Mouse (Mus musculus) lung, adult 2 months (tissue): ENCODE measurements around the gene Tiam1.

Experiments
- CTCF ChIP-seq: fragments of 200-500 bp; IDR thresholded peaks from 2 replicates; pipeline ENCODE4 v1.5.1; 2011; ENCODE audit warnings: mild to moderate bottlenecking, low read length, control low read depth; ENCODE audit not compliant: insufficient read depth
- POLR2A ChIP-seq: fragments of 200-500 bp; IDR thresholded peaks from 2 replicates; pipeline ENCODE4 v1.6.1; 2011; ENCODE audit warnings: low read depth, mild to moderate bottlenecking, control low read depth, low read length, borderline replicate concordance; ENCODE audit errors: extremely low read depth

DNA sequence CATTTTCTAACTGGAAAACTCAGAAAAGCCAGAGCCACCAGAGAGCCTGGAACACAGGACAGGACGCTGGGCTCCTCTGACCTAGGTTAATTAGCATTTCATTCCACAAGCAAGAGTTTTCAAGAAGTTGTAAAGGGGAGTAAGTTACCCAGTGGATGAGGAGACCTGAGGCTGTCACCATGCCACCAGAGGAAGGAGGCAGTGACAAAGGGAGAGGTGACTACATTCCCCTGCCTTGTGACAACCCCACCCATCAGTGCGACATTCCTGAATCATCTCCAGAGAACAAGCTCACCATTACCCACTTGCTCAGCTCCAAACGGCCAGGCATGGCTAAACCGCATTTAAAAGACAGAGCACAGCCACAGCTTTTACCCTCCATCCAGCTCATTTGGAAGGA, 324.9 kb downstream of the Tiam1 start:
- TF ChIP-seq CTCF, result no peak
- TF ChIP-seq POLR2A, result no peak
